Mouse (Mus musculus) T-helper 1 cell (primary cell): ENCODE measurements around the gene Lmx1b.

Source experiments
- in situ Hi-C: fragments of 300-600 bp; cut with MboI, MseI; formaldehyde crosslinking; loops from one replicate; pipeline ENCODE4 v1.15.1; 2025; ENCODE audit warnings: high pct_unique_total_duplicates

Lmx1b gene

DNA sequence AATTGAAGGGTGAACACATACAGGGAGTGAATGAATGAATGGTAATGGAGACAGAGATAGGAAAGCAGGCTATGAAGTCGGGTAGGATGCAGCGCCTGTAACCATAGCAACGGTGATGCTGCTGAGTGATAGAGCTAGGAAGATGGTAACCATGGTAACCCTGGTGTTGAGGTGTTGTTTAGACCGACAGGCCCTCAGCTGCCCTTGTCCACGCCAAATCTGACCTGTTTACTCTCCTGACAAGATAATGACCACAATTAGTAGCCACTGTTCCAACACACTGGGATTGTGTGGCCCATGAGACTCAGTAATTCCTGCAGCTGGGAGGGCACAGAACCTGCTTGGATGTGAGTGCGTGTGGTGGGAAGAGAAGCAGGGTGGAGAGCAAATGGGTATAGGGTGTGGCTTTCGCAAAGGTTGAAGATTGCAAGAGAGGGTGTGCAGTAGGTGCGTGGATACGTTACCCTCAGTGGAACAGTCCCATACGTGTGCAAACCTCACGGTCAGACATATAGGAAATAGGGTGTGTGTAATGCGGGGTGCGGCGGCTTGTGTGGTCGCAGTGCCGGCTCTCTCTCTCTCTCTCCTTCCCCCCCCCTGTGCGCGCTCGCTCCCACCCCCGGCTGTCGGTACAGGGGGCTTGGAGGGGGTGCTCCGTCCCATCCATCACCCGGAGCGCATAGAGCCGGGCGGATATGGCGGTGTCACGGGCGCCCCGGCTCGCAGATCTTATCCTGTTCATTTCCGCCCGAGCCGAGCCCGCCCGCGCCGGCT, 96.7 kb downstream of the Lmx1b start:
- in situ Hi-C loops, result no loop called here

DNA sequence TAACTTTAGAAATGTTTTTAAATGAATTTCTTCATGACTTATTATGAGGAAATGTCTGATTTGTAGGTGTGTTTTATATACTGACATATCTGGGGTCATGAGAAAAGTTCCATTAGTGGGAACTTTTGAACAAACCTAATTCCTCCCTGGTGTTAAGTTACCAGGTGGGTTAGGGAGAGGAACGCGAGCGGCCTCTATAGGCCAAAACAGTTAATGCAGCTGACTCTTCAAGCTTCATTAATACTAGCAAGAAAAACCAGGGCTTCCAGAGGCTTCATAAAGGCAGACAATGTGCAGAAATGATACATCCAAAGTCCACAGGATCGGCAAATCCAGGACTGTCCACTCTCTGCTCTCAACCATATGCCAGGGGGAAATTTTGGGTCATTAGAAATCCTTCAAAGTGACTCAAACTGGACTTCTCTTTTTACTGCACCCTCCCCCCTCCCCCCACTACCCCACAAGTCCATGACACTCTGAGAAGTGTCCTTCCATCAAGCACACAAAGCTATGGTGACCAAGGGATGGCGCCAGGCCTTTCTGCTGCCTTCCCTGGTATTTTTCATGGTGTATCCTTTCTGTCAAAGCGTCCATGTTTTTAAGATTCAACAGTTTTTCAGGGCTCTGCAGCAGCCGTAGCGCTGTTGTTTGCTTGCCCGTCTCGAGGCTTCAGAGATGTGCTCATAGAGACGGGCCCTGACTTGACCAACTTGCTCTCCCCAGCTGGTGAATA, 97.4 kb downstream of the Lmx1b start:
- in situ Hi-C loops, result no loop called here

DNA sequence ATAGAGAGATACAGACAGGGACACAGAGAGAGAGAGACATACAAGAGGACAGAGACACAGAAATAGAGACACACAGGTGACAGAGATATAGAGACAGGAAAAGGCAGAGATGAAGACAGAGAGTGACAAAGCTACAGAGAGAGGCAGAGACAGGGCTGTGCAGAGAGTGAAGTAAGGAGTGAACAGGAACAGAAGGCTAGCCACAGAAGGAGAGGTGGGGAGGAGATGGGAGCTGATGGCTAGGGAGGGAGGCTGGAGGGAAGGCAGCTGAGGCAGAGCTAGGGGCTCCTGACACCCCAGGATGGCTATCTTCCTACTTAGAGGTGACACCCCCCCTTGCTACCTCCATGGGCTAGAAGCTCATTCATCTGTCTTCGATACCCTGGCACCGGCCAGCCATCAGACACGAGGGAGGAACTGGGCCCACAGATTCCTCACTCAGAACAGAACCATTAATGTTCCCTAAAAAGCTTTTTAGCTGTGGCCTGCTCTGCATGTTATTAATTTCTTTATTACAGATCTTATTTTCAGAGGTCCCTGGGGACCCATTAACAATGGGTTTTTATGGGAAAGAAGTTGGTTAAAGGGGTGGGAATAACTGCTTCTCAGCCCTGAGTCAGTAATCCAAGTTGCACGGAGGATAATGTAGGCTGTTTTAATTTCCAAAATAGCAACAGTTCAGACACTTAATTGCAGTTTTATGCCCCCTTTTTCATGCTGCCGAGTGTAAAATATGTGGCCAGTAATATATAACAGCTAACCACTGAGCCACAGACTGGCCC, 114.8 kb downstream of the Lmx1b start:
- in situ Hi-C loops, result no loop called here

DNA sequence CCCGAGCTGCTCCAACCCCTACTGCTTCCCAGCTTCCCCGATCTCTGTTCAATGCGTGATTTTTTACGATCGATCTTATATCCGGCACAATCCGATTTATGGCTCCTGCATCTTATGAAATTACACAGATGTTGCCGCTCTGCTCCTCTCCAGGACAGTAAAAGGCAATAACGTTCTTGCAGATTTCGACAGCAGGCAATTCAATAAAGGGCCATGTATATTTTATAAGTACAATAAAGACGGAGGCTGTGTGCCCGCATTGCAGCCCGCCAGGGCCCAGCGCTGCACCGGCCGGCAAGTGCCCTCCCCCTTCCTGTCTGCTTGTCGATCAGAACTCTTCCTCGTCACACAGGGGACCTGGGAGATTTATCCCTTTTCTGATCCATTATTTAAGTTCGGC, 124.5 kb downstream of the Lmx1b start:
- in situ Hi-C loops, result no loop called here

DNA sequence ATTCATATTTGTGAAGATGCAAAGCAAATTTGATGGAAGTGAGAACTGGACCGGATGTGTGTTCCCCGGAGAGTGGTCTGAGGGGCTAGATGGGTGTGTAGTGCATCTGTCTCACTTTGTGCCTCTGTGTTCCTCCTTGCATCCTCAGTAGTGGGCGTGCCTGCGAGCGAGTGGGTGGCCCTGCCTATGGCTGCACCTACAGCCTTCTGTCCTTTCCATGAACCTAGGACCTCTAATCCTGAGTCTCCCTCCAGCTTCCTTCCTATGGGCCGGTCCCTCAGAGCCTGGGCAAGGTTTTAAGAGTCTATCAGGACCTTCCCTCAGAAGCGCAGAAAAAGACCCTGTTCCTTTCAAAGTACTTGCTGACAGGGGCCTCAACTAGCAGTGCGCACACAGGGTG, 124.9 kb downstream of the Lmx1b start:
- in situ Hi-C loops, result no loop called here
